21 mouse cellular contexts compared by ENCODE assay signal in genomic region chr11:18722770-18723169, GRCm38 (mm10).
"Had no signal": no experiment of that assay in that cellular context is flagged by ENCODE, and none has a peak within 500 bp of the region (broad histone marks: within the 10 kb centered on the region; RNA-seq: fewer than 3 reads in every experiment).

No protein-coding gene starts in this region.

- H3K9ac ChIP-seq: limb, embryonic 12.5 days; limb, embryonic 15.5 days; liver, embryonic 14.5 days; liver, postnatal 0 days; lung, embryonic 14.5 days; midbrain, embryonic 15.5 days; stomach, embryonic 15.5 days had no signal

- H3K4me2 ChIP-seq: limb, embryonic 12.5 days; limb, embryonic 15.5 days; liver, embryonic 11.5 days; lung, embryonic 14.5 days; midbrain, embryonic 15.5 days; stomach, embryonic 15.5 days had no signal

- H3K4me3 ChIP-seq: limb, embryonic 12.5 days; limb, embryonic 15.5 days; megakaryocyte, embryonic 14.5 days; midbrain, embryonic 10.5 days; midbrain, embryonic 15.5 days; stomach, embryonic 15.5 days had no signal

- H3K27me3 ChIP-seq: limb, embryonic 15.5 days; megakaryocyte, embryonic 14.5 days; midbrain, embryonic 15.5 days; stomach, embryonic 15.5 days had no signal

- DNase-seq: kidney, adult 18-20 months; kidney, adult 9 months; kidney, postnatal 14 days; kidney, postnatal 4 days; left cerebral cortex, postnatal 4 days; liver, postnatal 0 days; lung, embryonic 14.5 days; retina, postnatal 1 day; right cerebral cortex, postnatal 25 days; spleen, adult 18-20 months; thymus, postnatal 25 days had no signal

- H3K9me3 ChIP-seq: limb, embryonic 12.5 days; limb, embryonic 15.5 days; megakaryocyte, embryonic 14.5 days; midbrain, embryonic 10.5 days; midbrain, embryonic 15.5 days; stomach, embryonic 15.5 days had no signal

- H3K27ac ChIP-seq: limb, embryonic 12.5 days; limb, embryonic 15.5 days; liver, embryonic 14.5 days; macrophage; midbrain, embryonic 10.5 days; midbrain, embryonic 15.5 days; stomach, embryonic 15.5 days had no signal

- H3K36me3 ChIP-seq: limb, embryonic 12.5 days; limb, embryonic 15.5 days; midbrain, embryonic 10.5 days; midbrain, embryonic 15.5 days; stomach, embryonic 15.5 days had no signal

- H3K4me1 ChIP-seq: limb, embryonic 12.5 days; limb, embryonic 15.5 days; megakaryocyte, embryonic 14.5 days; midbrain, embryonic 10.5 days; midbrain, embryonic 15.5 days; stomach, embryonic 15.5 days had no signal

- ATAC-seq: liver, postnatal 0 days; lung, postnatal 0 days; midbrain, embryonic 15.5 days had no signal
